Mouse (Mus musculus) retina, adult 2 months (tissue): ENCODE data around the gene Msmp.

Experiments
- DNase-seq: peaks from one replicate; pipeline ENCODE4 v3.0.0-alpha.2; 2012; ENCODE audit warnings: low read depth, low spot score

Msmp gene

GRCm38 (mm10) chr4:43584444-43585416 is at the start of gene Msmp:
Msmp (minus strand) TSS chr4:43584494.
- no peak for DNase-seq

GRCm38 (mm10) chr4:43633736-43634135 is 49.4 kb upstream of the Msmp start:
- no peak for DNase-seq

- DNase-seq, result no peak
Observed at GRCm38 (mm10) chr4:43633296-43633695, 49.0 kb upstream of the Msmp start.

GRCm38 (mm10) chr4:43631956-43632920 is 47.9 kb upstream of the Msmp start:
- DNase-seq, result no peak

- no peak for DNase-seq
Observed at GRCm38 (mm10) chr4:43631046-43631955, 47.0 kb upstream of the Msmp start, which contains the start of gene Npr2. Npr2 (plus strand) TSS chr4:43631935.

- DNase-seq, result no peak
Observed at GRCm38 (mm10) chr4:43630671-43631045, 46.4 kb upstream of the Msmp start.

- peak; percentile 70 for DNase-seq
Observed at GRCm38 (mm10) chr4:43630030-43630581, 45.8 kb upstream of the Msmp start.

GRCm38 (mm10) chr4:43629106-43629817 is 45.0 kb upstream of the Msmp start:
- no peak for DNase-seq

- no peak for DNase-seq
Observed at GRCm38 (mm10) chr4:43620146-43620778, 36.0 kb upstream of the Msmp start.

GRCm38 (mm10) chr4:43613060-43613730 is 28.9 kb upstream of the Msmp start:
- DNase-seq, result no peak

GRCm38 (mm10) chr4:43612534-43612933 is 28.2 kb upstream of the Msmp start:
- no peak for DNase-seq

GRCm38 (mm10) chr4:43604751-43605685 is 20.7 kb upstream of the Msmp start:
- peak; percentile 20 for DNase-seq

- no peak for DNase-seq
Observed at GRCm38 (mm10) chr4:43604099-43604498, 19.8 kb upstream of the Msmp start.

- DNase-seq, result no peak
Observed at GRCm38 (mm10) chr4:43600195-43600934, 16.1 kb upstream of the Msmp start.

- DNase-seq, result no peak
Observed at GRCm38 (mm10) chr4:43598650-43599380, 14.5 kb upstream of the Msmp start.

- DNase-seq, result no peak
Observed at GRCm38 (mm10) chr4:43598200-43598599, 13.9 kb upstream of the Msmp start.
